Mouse (Mus musculus): ENCODE data around the gene Eya4.

Gene Eya4

GRCm38 (mm10) chr10:23156866-23157625, 193.5 kb downstream of the Eya4 start:
- DNase-seq (ENCODE audit: low spot score) = no peak

GRCm38 (mm10) chr10:23150401-23150800, 200.2 kb downstream of the Eya4 start:
- no peak for DNase-seq (ENCODE audit: low spot score)

GRCm38 (mm10) chr10:23144616-23145015, 206.0 kb downstream of the Eya4 start:
- no peak for DNase-seq (ENCODE audit: low spot score)

- no peak for DNase-seq (ENCODE audit: low spot score)
Measured at GRCm38 (mm10) chr10:23127947-23128346, 222.6 kb downstream of the Eya4 start.

- DNase-seq (ENCODE audit: low spot score) = no peak
Measured at GRCm38 (mm10) chr10:23127151-23127550, 223.4 kb downstream of the Eya4 start.

GRCm38 (mm10) chr10:23126529-23126928, 224.1 kb downstream of the Eya4 start:
- DNase-seq (ENCODE audit: low spot score) = no peak

- DNase-seq (ENCODE audit: low spot score) = no peak
Measured at GRCm38 (mm10) chr10:23120437-23120836, 230.1 kb downstream of the Eya4 start.

- peak; percentile 68 for DNase-seq (ENCODE audit: low spot score)
Measured at GRCm38 (mm10) chr10:23116786-23117410, 233.7 kb downstream of the Eya4 start.

- DNase-seq (ENCODE audit: low spot score) = no peak
Measured at GRCm38 (mm10) chr10:23116063-23116462, 234.5 kb downstream of the Eya4 start.

- no peak for DNase-seq (ENCODE audit: low spot score)
Measured at GRCm38 (mm10) chr10:23115321-23115720, 235.3 kb downstream of the Eya4 start.

- no peak for DNase-seq (ENCODE audit: low spot score)
Measured at GRCm38 (mm10) chr10:23108122-23108521, 242.5 kb downstream of the Eya4 start.

GRCm38 (mm10) chr10:23092517-23092916, 258.1 kb downstream of the Eya4 start:
- DNase-seq (ENCODE audit: low spot score) = no peak

GRCm38 (mm10) chr10:23091552-23091951, 259.0 kb downstream of the Eya4 start:
- DNase-seq (ENCODE audit: low spot score) = no peak

- no peak for DNase-seq (ENCODE audit: low spot score)
Measured at GRCm38 (mm10) chr10:23090323-23090722, 260.3 kb downstream of the Eya4 start.

- no peak for DNase-seq (ENCODE audit: low spot score)
Measured at GRCm38 (mm10) chr10:23089271-23089670, 261.3 kb downstream of the Eya4 start.

- no peak for DNase-seq (ENCODE audit: low spot score)
Measured at GRCm38 (mm10) chr10:23088764-23089163, 261.8 kb downstream of the Eya4 start.

- peak; percentile 87 for DNase-seq (ENCODE audit: low spot score)
Measured at GRCm38 (mm10) chr10:23086352-23087215, 264.0 kb downstream of the Eya4 start.

GRCm38 (mm10) chr10:23081548-23081828, 269.1 kb downstream of the Eya4 start:
- DNase-seq (ENCODE audit: low spot score) = no peak

GRCm38 (mm10) chr10:23080749-23081547, 269.6 kb downstream of the Eya4 start:
- DNase-seq (ENCODE audit: low spot score) = peak; percentile 71

- no peak for DNase-seq (ENCODE audit: low spot score)
Measured at GRCm38 (mm10) chr10:23076691-23077385, 273.7 kb downstream of the Eya4 start.

GRCm38 (mm10) chr10:23073431-23073830, 277.2 kb downstream of the Eya4 start:
- DNase-seq (ENCODE audit: low spot score) = no peak

All from layer of hippocampus, adult 9-10 months (tissue).